Mouse (Mus musculus) Patski (cell line): Measurements from ENCODE around the gene Myo10. TPM values are rescaled to one million over a fixed set of nuclear protein-coding genes. Genes with fewer than 3 reads are reported as not detected.

ENCODE experiments used
- ATAC-seq: fragments of 100-300 bp; one replicate; pipeline ENCODE4 v1.8.0; 2021
- CTCF ChIA-PET: fragments of 350-600 bp; sonication (Branson Sonifier 250); formaldehyde crosslinking; loops from one replicate; lab custom pipeline; 2022; ENCODE audit warnings: inconsistent platforms; lab: Charles Lee
- POLR2A ChIA-PET: fragments of 350-600 bp; sonication (Branson Sonifier 250); formaldehyde crosslinking; loops from one replicate; lab custom pipeline; 2022; ENCODE audit warnings: antibody characterized with exemption, inconsistent platforms; lab: Charles Lee
- DNase-seq: peaks from one replicate; pipeline ENCODE4 v3.0.0-alpha.2; 2011; ENCODE audit warnings: low read depth, low spot score
- H3K27me3 ChIP-seq: fragments of 371-371 bp; one replicate; pipeline ENCODE4 v1.5.1; 2021
- CTCF ChIP-seq: fragments of 100-300 bp; IDR thresholded peaks from one replicate; pipeline ENCODE4 v1.5.1; 2021
- in situ Hi-C: fragments of 300-500 bp; cut with MboI; formaldehyde crosslinking; loops from 3 replicates; pipeline ENCODE4 v1.11.1; 2018; ENCODE audit warnings: low pct_unique_long_range_greater_than_20kb, mixed read lengths
- polyA plus RNA-seq: library from polyadenylated mRNA; unstranded; gene quantifications from one replicate; pipeline ENCODE4 v1.2.3, GENCODE M21; 2021

Myo10 gene
- polyA plus RNA-seq, 1 experiment from 2014 or later, result 30.3 TPM

- TF ChIP-seq CTCF, result no peak
- DNase-seq (no peak), ATAC-seq (no peak)
- H3K27me3 ChIP-seq, result no peaks in the 10 kb centered on the region
- POLR2A ChIA-PET, result no interaction called here
- CTCF ChIA-PET, result interaction anchor here (0.7 kb wide), 1 partner anchor 271 kb away, joined by 4 read pairs; no protein-coding TSS in a partner anchor
- in situ Hi-C loops, result no loop called here
Measured at GRCm38 (mm10) chr15:25696660-25697059, 74.3 kb downstream of the Myo10 start.

GRCm38 (mm10) chr15:25699032-25699557, 76.8 kb downstream of the Myo10 start:
- POLR2A ChIA-PET, result interaction anchor here (1.2 kb wide), 1 partner anchor 213 kb away, joined by 3 read pairs; no protein-coding TSS in a partner anchor
- no peaks in the 10 kb centered on the region for H3K27me3 ChIP-seq
- ATAC-seq (no peak), DNase-seq (no peak)
- in situ Hi-C loops, result no loop called here
- TF ChIP-seq CTCF, result no peak
- CTCF ChIA-PET, result interaction anchor here (0.8 to 1.4 kb wide), 2 partner anchors 13 to 213 kb away, joined by 3 read pairs; no protein-coding TSS in a partner anchor

- CTCF ChIA-PET, result no interaction called here
- no peak for TF ChIP-seq CTCF
- POLR2A ChIA-PET, result no interaction called here
- no peak for ATAC-seq
- no peak for DNase-seq
- no peaks in the 10 kb centered on the region for H3K27me3 ChIP-seq
- in situ Hi-C loops, result loop anchor here (25.0 kb wide), 1 partner anchor 1115 kb away; no protein-coding TSS in a partner anchor
Measured at GRCm38 (mm10) chr15:25702602-25703001, 80.3 kb downstream of the Myo10 start.

DNA sequence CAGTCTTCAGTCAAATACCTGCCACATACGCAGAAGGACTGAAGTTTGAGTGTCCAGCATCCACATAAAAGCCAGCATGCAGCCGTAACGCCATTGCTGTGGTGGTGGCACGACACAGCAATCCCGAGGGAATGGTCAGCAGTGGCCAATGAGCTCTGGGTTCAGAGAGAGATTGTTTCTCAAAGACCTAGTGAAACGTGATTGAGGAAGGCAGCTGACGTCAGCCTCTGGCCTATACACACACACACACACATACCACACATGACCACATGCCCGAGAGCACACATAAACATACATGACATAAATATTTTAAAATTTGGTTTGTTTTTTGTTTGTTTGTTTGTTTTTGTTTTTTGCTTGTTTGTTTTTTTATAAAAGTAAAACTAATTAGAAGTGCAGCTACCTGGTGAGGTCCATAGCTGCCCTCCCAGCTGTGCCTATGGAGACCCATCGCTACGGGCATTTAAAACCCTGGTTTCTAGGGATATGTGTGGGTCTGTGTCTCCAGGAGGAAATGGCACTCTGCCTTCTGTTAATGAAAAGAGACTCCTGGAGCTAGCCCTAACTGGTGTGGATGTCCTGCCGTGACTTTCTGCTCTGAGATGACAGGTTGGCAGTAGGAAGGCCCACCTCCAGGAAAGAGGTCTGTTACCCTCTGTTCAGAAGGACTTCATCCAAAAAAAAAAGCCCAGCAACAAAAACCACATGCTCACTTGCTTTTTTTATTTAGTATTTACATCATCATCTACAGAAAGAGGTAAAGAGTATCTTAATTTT, 82.7 kb downstream of the Myo10 start:
- CTCF ChIA-PET, result interaction anchor here (1.0 to 1.9 kb wide), 2 partner anchors 10 to 12 kb away, joined by 3 to 6 read pairs; no protein-coding TSS in a partner anchor
- in situ Hi-C loops, result loop anchor here (25.0 kb wide), 1 partner anchor 1118 kb away; no protein-coding TSS in a partner anchor
- no peak for ATAC-seq

DNA sequence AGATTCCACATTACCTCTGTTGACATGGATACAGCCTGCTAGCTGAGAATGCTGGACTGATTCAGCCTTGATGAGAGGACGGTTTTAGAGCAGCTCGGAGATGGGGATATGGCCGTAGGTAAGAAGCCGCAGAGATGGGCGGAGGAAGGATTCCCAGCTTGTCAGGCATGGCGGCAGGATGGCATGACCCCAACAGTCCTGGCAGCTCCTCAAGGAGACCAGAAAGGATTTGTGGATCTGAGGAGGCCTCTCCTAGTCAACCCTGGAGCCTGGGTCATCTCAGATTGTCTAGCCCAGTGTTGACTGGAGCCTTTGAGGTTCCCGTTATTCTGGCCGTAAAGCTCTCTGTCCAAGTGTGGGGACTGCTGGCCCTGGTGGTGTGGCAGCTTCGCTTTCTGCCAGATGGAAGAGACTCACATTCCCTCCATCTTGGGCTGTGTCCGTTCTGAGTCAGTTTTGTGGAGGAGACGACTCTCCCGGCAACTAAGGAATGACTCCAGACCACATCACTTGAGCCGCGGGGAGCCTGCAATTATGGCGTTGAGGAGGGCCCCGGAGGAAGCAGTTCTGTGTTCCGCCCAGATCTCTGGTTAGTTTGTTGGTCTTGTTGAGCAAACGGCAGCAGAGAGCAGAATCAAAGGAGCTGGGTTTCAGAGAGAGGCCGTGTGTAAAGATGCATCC, 84.7 kb downstream of the Myo10 start:
- POLR2A ChIA-PET, result no interaction called here
- ATAC-seq (no peak), DNase-seq (no peak)
- in situ Hi-C loops, result loop anchor here (25.0 kb wide), 1 partner anchor 1120 kb away; no protein-coding TSS in a partner anchor
- H3K27me3 ChIP-seq, result no peaks in the 10 kb centered on the region
- TF ChIP-seq CTCF, result no peak
- CTCF ChIA-PET, result interaction anchor here (0.9 to 2.0 kb wide), 3 partner anchors 10 to 263 kb away, joined by 3 to 10 read pairs (median 5); no protein-coding TSS in a partner anchor

More for the DNA sequence above, 82.7 kb downstream of the Myo10 start:
- no peak for TF ChIP-seq CTCF
- DNase-seq, result no peak
- H3K27me3 ChIP-seq, result no peaks in the 10 kb centered on the region
- POLR2A ChIA-PET, result interaction anchor here (0.6 kb wide), 2 partner anchors 13 to 101 kb away, joined by 3 read pairs; no protein-coding TSS in a partner anchor

DNA sequence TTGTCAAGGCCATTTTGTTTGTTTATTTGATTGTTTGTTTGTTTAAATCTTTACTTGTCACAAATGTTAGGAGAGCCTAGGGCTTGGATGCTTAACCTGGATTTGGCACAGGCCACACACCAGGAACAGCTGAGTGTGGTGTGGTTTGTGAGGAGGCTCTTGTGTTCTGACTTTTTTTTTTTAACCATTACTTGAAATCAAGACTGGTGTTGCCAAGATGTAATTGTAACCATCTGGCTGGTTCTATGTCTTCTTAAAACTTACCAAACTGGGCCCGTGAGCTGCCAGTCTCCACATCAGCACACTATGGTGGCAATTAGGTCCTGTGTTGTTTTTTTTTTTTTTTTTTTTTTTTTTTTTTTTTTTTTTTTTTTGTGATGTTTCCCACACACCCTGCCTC, 85.6 kb downstream of the Myo10 start:
- TF ChIP-seq CTCF, result no peak
- H3K27me3 ChIP-seq, result no peaks in the 10 kb centered on the region
- no peak for DNase-seq
- in situ Hi-C loops, result loop anchor here (25.0 kb wide), 1 partner anchor 1121 kb away; no protein-coding TSS in a partner anchor
- CTCF ChIA-PET, result interaction anchor here (0.9 to 2.0 kb wide), 3 partner anchors 9 to 264 kb away, joined by 3 to 10 read pairs (median 5); no protein-coding TSS in a partner anchor
- no peak for ATAC-seq
- POLR2A ChIA-PET, result interaction anchor here (0.6 kb wide), 2 partner anchors 33 to 720 kb away, joined by 3 read pairs; no protein-coding TSS in a partner anchor

GRCm38 (mm10) chr15:25710876-25711275, 88.6 kb downstream of the Myo10 start:
- in situ Hi-C loops, result loop anchor here (25.0 kb wide), 1 partner anchor 1124 kb away; no protein-coding TSS in a partner anchor
- TF ChIP-seq CTCF, result no peak
- H3K27me3 ChIP-seq, result no peaks in the 10 kb centered on the region
- DNase-seq (no peak), ATAC-seq (no peak)
- CTCF ChIA-PET, result interaction anchor here (1.2 to 1.5 kb wide), 2 partner anchors 10 to 59 kb away, joined by 3 read pairs; no protein-coding TSS in a partner anchor
- POLR2A ChIA-PET, result no interaction called here

- ChIA-PET CTCF (interaction anchor here (1.2 to 1.4 kb wide), 2 partner anchors 14 to 281 kb away, joined by 3 read pairs; no protein-coding TSS in a partner anchor), POLR2A (no interaction called here)
- DNase-seq, result no peak
- no peaks in the 10 kb centered on the region for H3K27me3 ChIP-seq
- ATAC-seq, result no peak
- in situ Hi-C loops, result loop anchor here (25.0 kb wide), 1 partner anchor 1126 kb away; no protein-coding TSS in a partner anchor
- TF ChIP-seq CTCF, result no peak
Measured at GRCm38 (mm10) chr15:25712877-25713276, 90.6 kb downstream of the Myo10 start.

GRCm38 (mm10) chr15:25713587-25714361, 91.4 kb downstream of the Myo10 start:
- TF ChIP-seq CTCF, result no peak
- no peak for ATAC-seq
- DNase-seq, result no peak
- ChIA-PET POLR2A (no interaction called here), CTCF (no interaction called here)
- in situ Hi-C loops, result loop anchor here (25.0 kb wide), 1 partner anchor 1126 kb away; no protein-coding TSS in a partner anchor
- no peaks in the 10 kb centered on the region for H3K27me3 ChIP-seq
